Mouse (Mus musculus) neural tube, embryonic 14.5 days (tissue): ENCODE measurements around the gene Hibadh. TPM values are rescaled to one million over a fixed set of nuclear protein-coding genes. Genes with fewer than 3 reads are reported as not detected.

Source experiments
- ATAC-seq: fragments of 200-750 bp; cut with Nextera tagmentation; 2 replicates; pipeline ENCODE4 v1.8.0; 2017; ENCODE audit warnings: low read depth, mild to moderate bottlenecking, moderate TSS enrichment, moderate library complexity
- H3K27ac ChIP-seq: fragments of 300-500 bp; sonication (generic); 2 replicates; pipeline ENCODE4 v1.5.1; 2014; ENCODE audit warnings: low read depth, mild to moderate bottlenecking, control low read depth, low read length, moderate library complexity, mixed read lengths
- H3K27me3 ChIP-seq: fragments of 300-500 bp; sonication (generic); 2 replicates; pipeline ENCODE4 v1.6.1; 2014; ENCODE audit warnings: low read length; ENCODE audit not compliant: control insufficient read depth, insufficient read depth
- H3K36me3 ChIP-seq: fragments of 300-500 bp; sonication (generic); 2 replicates; pipeline ENCODE4 v1.6.1; 2014; ENCODE audit warnings: low read length, mixed read lengths; ENCODE audit not compliant: control insufficient read depth, insufficient read depth
- H3K4me1 ChIP-seq: fragments of 300-500 bp; sonication (generic); 2 replicates; pipeline ENCODE4 v1.6.1; 2014; ENCODE audit warnings: low read length; ENCODE audit not compliant: control insufficient read depth, insufficient read depth
- H3K4me2 ChIP-seq: fragments of 300-500 bp; sonication (generic); 2 replicates; pipeline ENCODE4 v1.6.1; 2014; ENCODE audit warnings: mild to moderate bottlenecking, low read depth, low read length, control low read depth
- H3K4me3 ChIP-seq: fragments of 300-500 bp; sonication (generic); 2 replicates; pipeline ENCODE4 v1.5.1; 2014; ENCODE audit warnings: low read depth, low read length, control low read depth, mixed read lengths
- H3K9ac ChIP-seq: fragments of 300-500 bp; sonication (generic); replicated peaks from 2 replicates; pipeline ENCODE4 v1.6.1; 2014; ENCODE audit warnings: low read depth, mild to moderate bottlenecking, control low read depth, low read length, mixed read lengths
- H3K9me3 ChIP-seq: fragments of 300-500 bp; sonication (generic); 2 replicates; pipeline ENCODE4 v1.6.1; 2016; ENCODE audit warnings: low read length; ENCODE audit not compliant: control insufficient read depth
- WGBS: fragments of 180-500 bp; shearing (Covaris S2); extraction: QIAGEN DNeasy Blood & Tissue Kit; methylation state at CpG from one replicate; pipeline ENCODE4 v1.1.7; 2014; 5-methylcytosine and 5-hydroxymethylcytosine counted together
- polyA plus RNA-seq: library from polyadenylated mRNA; unstranded; fragments of >200 nt; fragmentation: Nextera tagmentation; extraction: Ambion mirVana; gene quantifications from 2 replicates; pipeline ENCODE4 v1.2.1, GENCODE M21; 2014

Gene Hibadh
- polyA plus RNA-seq, 1 experiment from 2014 or later, result 44.6 TPM

- ATAC-seq, result no peak
- Histone ChIP-seq H3K27me3 (no peaks in the 10 kb centered on the region), H3K4me3 (no peak overlapping the region), H3K27ac (no peak overlapping the region), H3K9ac (no peak overlapping the region), H3K4me2 (no peak overlapping the region), H3K36me3 (no peaks in the 10 kb centered on the region), H3K4me1 (no peaks in the 10 kb centered on the region), H3K9me3 (no peaks in the 10 kb centered on the region)
- whole genome bisulfite sequencing, result 62% methylated on average over 8 of the region's 8 CpGs
Measured at GRCm38 (mm10) chr6:52504676-52505460, 135.3 kb downstream of the Hibadh start.

GRCm38 (mm10) chr6:52502986-52503385, 137.2 kb downstream of the Hibadh start:
- no peaks in the 10 kb centered on the region for H3K9me3 ChIP-seq
- H3K27ac ChIP-seq, result no peak overlapping the region
- H3K27me3 ChIP-seq, result no peaks in the 10 kb centered on the region
- H3K4me2 ChIP-seq, result no peak overlapping the region
- ATAC-seq, result no peak
- H3K4me1 ChIP-seq, result no peaks in the 10 kb centered on the region
- 95% methylated on average over 2 of the region's 2 CpGs for WGBS
- H3K36me3 ChIP-seq, result no peaks in the 10 kb centered on the region
- H3K4me3 ChIP-seq, result no peak overlapping the region
- H3K9ac ChIP-seq, result no peak overlapping the region

GRCm38 (mm10) chr6:52501479-52501878, 138.7 kb downstream of the Hibadh start:
- H3K9ac ChIP-seq, result no peak overlapping the region
- H3K27ac ChIP-seq, result no peak overlapping the region
- WGBS, result 95% methylated on average over 1 of the region's 1 CpGs
- no peaks in the 10 kb centered on the region for H3K4me1 ChIP-seq
- ATAC-seq, result no peak
- no peaks in the 10 kb centered on the region for H3K9me3 ChIP-seq
- H3K4me2 ChIP-seq, result no peak overlapping the region
- no peak overlapping the region for H3K4me3 ChIP-seq
- no peaks in the 10 kb centered on the region for H3K36me3 ChIP-seq
- H3K27me3 ChIP-seq, result no peaks in the 10 kb centered on the region

Other genes with a start within 250 kb of the Hibadh start
- 143 and 164 TPM in 2 replicates for gene Tax1bp1, start 73.3 kb upstream of the Hibadh start, polyA plus RNA-seq